Mouse (Mus musculus) monocyte, adult 2 months (primary cell): Measurements from ENCODE around the gene Scd1.
"Not testable (repeated sequence)": the region's sequence is repeated elsewhere in the genome, so short reads cannot be mapped to it uniquely, and the experiment has no call there.

ENCODE experiments used
- DNase-seq, 2 experiments: peaks; one replicate each; pipeline ENCODE4 v3.0.0; 2022; ENCODE audit warnings: low spot score in 2 of 2, low read depth in 1 of 2

The Scd1 gene

DNA sequence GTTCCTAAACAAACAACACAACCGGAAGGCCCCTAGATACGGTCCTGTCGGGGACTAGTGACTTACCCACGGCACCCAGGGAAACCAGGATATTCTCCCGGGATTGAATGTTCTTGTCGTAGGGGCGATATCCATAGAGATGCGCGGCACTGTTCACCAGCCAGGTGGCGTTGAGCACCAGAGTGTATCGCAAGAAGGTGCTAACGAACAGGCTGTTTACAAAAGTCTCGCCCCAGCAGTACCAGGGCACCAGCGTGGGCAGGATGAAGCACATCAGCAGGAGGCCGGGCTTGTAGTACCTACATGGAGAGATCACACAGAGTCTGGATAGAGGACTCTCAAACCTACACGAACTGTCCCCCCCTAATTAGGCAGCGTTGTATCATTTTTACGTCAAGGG is 7.6 kb downstream of the Scd1 start:
- no peak for DNase-seq

DNA sequence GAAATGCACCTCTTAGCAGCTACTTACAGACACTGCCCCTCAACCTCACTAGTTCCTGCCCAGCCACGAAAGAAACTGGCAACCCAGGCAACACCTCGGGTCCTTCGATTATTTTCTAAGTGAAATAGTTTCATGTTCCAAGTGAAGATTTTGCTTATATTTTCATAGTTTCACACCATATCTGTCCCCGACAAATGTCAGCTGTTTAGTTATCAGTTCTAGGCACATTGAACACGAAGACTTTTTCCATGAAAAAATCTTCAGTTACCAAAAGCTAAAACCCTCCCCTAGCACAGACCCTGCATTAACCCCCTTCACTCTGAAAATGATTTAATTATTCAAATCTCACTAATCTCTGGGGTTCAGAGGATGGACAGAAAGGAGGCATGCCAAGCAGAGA is 10.9 kb downstream of the Scd1 start:
- no peak for DNase-seq

DNA sequence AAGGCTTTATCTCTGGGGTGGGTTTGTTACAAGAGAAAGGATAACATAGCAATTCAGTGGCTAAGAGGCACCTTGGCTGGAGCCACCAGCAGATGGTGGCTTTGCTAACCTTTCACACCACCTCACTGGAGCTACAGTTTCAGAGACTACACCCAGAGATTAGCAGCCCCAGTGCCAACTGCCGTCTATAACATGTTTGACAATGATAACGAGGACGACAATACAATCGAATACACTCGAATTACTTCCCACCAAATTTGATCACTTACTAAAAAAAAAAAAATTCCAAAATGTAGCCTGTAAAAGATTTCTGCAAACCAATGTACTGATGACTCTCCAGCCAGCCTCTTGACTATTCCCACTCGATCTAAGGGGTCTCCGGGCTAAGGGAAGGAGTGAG is 12.7 kb downstream of the Scd1 start:
- no peak for DNase-seq

DNA sequence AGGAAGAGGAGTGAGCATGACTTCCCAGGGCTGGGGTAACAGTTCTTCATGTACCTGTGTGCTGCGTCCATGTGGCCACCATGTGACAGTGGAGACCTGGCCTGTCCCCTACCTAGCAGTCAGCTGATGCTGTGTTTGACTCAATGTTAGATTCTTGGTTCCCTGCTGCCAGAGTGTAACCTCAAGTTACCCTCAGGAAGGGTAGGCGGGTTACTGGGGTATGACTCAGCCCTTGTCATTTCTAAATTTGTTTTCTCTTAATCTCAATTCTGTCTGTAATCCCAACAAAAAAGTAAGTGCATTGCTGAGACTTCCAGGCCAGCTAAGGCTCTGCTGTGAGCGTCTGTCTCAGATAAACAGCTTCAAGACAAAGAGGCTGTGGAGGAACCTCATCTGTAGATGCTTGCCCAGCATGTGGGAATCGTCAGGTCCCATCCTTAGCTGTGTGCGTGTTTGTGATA is 13.7 kb downstream of the Scd1 start:
- no peak for DNase-seq

DNA sequence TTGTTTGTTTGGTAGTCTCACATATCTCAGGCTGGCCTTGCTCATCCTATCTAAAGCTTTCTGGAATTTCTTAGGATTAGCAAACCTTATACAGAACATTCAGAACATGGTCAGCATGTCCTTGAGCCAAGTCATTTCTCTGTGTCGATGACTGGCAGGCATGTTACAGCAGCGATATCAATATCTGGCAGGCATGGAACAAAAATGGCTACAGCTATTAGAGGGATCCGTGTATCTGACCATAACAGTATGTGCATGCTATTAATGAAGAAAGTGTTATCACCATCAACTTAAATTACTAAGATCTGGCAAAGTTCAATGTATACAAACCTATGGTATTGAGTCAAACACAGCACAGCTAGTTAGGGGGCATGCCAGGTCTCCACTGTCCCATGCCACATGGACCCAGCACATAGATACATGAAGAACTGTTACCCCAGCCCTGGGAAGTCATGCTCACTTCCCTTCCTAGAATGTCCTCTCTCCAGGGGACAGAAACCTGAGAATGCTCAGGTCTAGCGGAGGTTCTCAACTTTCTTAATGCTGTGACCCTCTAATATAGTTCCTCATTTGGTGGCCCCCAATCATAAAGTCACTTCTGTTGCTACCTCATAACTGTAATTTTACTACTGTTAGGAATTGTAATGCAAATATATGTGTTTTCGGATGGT is 15.2 kb downstream of the Scd1 start:
- DNase-seq, result no peak

GRCm38 (mm10) chr19:44391856-44392255 is 15.8 kb downstream of the Scd1 start:
- no peak for DNase-seq

GRCm38 (mm10) chr19:44389507-44389906 is 18.2 kb downstream of the Scd1 start:
- peak in 1 of 2 experiments; percentile 23 for DNase-seq

DNA sequence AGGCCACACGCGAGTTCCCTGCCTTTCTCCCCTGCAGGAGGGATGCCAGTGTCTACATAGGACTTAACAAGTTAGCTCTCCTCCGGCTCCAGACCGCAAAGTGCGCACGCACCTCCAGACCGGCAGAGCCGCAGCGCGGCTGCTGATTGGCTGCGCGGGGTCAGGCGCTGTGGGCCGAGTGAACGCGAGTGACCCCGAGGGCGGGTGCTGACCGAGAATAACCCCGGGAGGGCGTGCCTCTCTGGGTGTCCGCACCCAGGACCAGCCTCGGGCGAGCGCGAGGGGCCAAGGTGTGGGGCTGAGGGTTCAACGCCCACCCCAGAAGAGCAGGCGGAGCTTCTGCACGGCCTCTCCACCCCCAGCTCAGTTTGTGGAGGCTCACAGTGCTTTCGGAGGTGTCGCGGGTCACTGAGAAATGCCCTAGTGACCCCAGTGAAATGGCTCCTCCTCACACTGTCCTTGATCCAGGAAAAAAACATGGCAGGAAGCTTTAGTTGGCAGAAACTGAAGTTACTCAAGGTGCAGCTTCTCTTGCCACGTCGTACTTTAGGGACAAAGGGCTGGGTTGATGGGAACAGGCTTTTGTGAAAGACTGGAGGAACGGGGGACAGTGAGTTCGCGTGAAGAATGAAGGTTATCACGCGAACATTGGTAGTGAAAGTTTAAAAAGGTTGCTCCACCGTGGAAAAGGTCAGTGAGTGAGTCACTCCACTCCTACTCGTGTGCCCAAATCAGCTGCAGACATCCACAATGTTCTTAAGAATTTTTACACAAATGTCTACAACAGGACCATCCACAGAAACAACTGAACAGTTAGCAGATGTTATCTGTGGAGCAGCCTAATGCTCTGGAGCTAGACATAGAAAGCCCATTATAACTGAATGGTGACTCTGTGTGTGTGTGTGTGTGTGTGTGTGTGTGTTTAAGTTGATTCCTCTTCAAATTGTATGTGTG is 18.9 kb downstream of the Scd1 start:
- DNase-seq, result peak; percentile 92 to 95

DNA sequence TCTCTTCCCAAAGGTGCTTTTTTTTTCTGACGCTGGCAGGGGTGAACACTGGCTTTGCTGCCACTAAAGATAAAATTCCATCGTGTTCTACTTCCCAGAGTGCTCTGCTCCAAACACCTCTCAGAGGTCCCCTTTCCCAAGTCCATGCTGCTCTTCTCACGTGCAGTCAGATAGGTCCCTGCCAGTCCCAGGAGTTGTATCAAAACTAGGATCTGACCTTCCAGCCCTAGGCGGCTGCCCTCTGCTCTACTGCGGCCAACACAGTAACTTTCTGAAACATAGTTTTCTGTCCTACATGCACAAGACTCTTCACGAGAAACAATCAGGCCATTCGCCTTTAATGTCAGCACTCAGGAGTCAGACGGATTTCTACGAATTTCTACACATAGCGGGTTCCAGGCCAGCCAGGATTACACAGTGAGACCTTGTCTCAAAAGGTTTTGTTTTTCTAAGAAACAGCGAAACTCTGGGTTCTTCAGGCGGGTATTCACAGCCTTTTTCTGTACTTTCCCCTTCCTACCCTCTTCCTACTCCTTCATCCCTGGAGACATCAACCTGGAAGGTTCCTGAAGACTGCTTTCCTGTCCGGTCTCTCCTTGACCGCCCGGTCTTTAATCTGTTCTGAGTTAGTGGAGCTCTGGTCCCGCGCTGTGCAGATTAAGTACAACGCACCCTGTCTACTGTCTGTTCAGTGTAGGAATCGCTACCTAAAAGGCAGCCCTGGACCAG is 19.8 kb downstream of the Scd1 start:
- DNase-seq, result no peak

- DNase-seq, result no peak
Measured at GRCm38 (mm10) chr19:44387089-44387671, 20.5 kb downstream of the Scd1 start.

- DNase-seq, result no peak
Measured at GRCm38 (mm10) chr19:44385887-44386498, 21.7 kb downstream of the Scd1 start.

- DNase-seq, result no peak
Measured at GRCm38 (mm10) chr19:44382682-44383321, 24.9 kb downstream of the Scd1 start.

DNA sequence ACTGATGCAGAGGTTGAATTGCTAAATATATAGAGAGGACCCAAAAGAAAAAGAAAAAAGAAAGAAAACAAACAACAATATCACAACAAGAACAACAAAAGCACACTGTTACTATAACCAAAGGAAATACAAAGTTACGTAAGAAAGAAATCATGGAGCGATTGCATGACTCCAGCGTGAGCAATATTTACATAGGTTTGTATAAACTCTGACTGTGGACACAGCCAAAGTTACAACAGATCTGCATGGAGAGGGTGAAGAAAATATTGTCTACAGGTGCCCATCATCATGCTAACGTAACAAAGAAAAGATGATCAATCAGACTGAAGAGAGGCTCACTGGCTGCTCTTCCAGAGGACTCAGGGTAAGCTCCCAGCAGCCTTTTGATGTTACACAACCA is 27.6 kb downstream of the Scd1 start:
- DNase-seq, result no peak

DNA sequence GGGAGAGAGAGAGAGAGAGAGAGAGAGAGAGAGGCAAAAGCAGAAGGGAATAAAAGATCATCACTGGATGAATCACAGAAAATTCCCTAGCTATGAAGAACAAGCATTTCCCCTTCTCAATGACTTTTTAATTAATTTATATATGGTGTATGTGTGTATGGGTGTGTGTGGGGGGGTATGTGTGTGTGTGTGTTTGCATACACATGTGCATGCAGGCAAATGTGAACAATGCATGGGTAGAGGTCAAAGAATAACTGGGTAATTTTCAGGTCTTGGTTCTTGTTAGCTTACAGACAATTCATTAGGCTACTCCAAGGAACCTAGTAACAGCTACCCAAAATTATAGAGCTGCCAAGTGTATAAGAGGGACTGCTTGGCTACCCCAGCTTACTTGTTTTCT is 28.6 kb downstream of the Scd1 start:
- no peak for DNase-seq

DNA sequence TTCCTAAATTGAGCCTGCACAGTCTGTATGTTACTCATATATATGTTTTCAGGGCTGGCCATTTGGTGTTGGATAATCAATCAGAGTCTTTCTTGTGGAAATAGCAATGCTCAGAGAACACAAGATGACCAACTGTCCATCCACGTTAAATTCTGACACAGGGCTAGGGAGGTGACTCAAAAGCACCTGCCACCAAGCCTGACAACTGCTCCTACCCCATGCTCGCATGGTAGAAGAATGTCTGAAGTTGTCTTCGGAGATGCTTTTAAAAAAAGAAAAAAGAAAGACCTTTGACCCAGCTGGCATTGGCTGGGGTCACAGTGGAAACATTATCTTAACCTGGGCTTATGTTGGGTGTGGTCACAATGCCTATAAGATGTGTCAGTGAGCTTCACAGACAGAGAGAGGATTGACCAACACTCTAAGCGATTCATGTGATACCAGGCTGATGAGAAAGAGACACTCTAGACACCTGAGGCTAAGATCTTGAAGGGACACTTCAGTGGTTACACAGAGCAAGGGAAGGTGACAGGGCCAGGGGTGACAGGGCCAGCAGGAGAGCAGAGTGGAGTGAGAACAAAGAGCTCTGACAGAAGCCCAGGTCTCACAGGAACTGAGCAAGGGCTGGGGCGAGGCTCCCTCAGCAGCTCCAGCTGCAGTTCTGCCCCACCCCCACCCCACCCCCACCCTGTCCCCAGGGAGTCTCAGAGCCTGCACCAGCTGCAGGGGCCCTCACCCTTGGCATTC is 29.9 kb downstream of the Scd1 start:
- no peak for DNase-seq

DNA sequence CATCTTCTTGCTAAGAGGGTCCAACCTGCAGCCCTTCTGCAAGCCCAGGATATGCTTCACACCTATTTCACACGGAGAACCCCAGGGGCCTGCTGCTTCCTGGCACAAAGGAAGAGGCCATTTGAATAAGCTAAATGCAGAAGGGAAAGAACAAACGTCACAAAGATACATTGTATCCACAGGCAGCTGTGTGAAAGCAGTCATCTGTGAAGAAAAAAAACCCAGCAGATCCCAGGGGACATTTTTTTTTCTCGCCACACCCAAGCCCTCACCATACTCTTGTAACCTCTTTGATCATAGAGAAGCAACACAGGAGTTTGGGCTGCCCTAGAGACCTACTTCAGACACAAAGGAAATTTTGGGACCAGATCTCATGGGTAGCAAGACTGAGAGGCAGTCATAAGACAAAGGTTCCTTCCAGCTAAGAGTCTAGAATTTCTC is 31.1 kb downstream of the Scd1 start:
- DNase-seq, result no peak

- peak; percentile 30 to 54 for DNase-seq
Measured at GRCm38 (mm10) chr19:44372969-44373368, 34.7 kb downstream of the Scd1 start.

GRCm38 (mm10) chr19:44370231-44370630 is 37.4 kb downstream of the Scd1 start:
- no peak for DNase-seq

- no peak for DNase-seq
Measured at GRCm38 (mm10) chr19:44369371-44369770, 38.3 kb downstream of the Scd1 start.

GRCm38 (mm10) chr19:44367076-44367475 is 40.6 kb downstream of the Scd1 start:
- DNase-seq, result not testable (repeated sequence)
